Mouse (Mus musculus) E14TG2a.4 (cell line): ENCODE measurements around the gene Zc3h12a.

Source experiments
- H3K27me3 ChIP-seq: 2 replicates; pipeline ENCODE4 v1.6.1; 2014; ENCODE audit warnings: low read length, control low read depth; ENCODE audit not compliant: insufficient read depth
- H3K36me3 ChIP-seq: 2 replicates; pipeline ENCODE4 v1.6.1; 2014; ENCODE audit warnings: low read length, control low read depth; ENCODE audit not compliant: insufficient read depth
- H3K4me1 ChIP-seq: replicated peaks from 2 replicates; pipeline ENCODE4 v1.6.1; 2014; ENCODE audit warnings: low read depth, low read length, control low read depth
- H3K4me3 ChIP-seq: replicated peaks from 2 replicates; pipeline ENCODE4 v1.5.1; 2014; ENCODE audit warnings: mild to moderate bottlenecking, low read length
- H3K9me3 ChIP-seq: 2 replicates; pipeline ENCODE4 v1.6.1; 2014; ENCODE audit warnings: low read length, control low read depth
- CTCF ChIP-seq: conservative IDR thresholded peaks from 2 replicates; pipeline ENCODE4 v1.5.1; 2014; ENCODE audit warnings: low read length
- NANOG ChIP-seq: IDR thresholded peaks from 2 replicates; pipeline ENCODE4 v1.6.1; 2014; ENCODE audit warnings: borderline replicate concordance, low read length, mixed read lengths
- POU5F1 ChIP-seq: IDR thresholded peaks from 2 replicates; pipeline ENCODE4 v1.6.1; 2014; ENCODE audit warnings: low read length, borderline replicate concordance

Gene Zc3h12a

GRCm38 (mm10) chr4:125164861-125165260, 37.2 kb upstream of the Zc3h12a start:
- TF ChIP-seq POU5F1 = no peak
- no peak for TF ChIP-seq CTCF
- TF ChIP-seq NANOG = no peak
- Histone ChIP-seq H3K27me3 (peaks cover 10% of the 10 kb centered on the region; the same call in 1 of the 2 replicates), H3K36me3 (no peaks in the 10 kb centered on the region), H3K4me3 (peak overlapping the region; percentile 8; the same call in 1 of the 2 replicates), H3K9me3 (no peaks in the 10 kb centered on the region), H3K4me1 (peaks cover 85% of the 10 kb centered on the region)

GRCm38 (mm10) chr4:125162701-125163100, 35.1 kb upstream of the Zc3h12a start:
- no peaks in the 10 kb centered on the region for H3K36me3 ChIP-seq
- H3K9me3 ChIP-seq = peaks cover 5% of the 10 kb centered on the region; the same call in 1 of the 2 replicates
- H3K27me3 ChIP-seq = peaks cover 10% of the 10 kb centered on the region; the same call in 1 of the 2 replicates
- H3K4me1 ChIP-seq = peaks cover 86% of the 10 kb centered on the region
- TF ChIP-seq POU5F1 (no peak), CTCF (no peak), NANOG (no peak)
- H3K4me3 ChIP-seq = peak overlapping the region; percentile 52

- Histone ChIP-seq H3K9me3 (peaks cover 6% of the 10 kb centered on the region; the same call in 1 of the 2 replicates), H3K4me3 (no peak overlapping the region), H3K4me1 (peaks cover 74% of the 10 kb centered on the region), H3K27me3 (peaks cover 14% of the 10 kb centered on the region; the same call in 1 of the 2 replicates), H3K36me3 (no peaks in the 10 kb centered on the region)
- TF ChIP-seq NANOG = no peak
These were observed 33.8 kb upstream of the Zc3h12a start for GRCm38 (mm10) chr4:125161392-125161791.

- peaks cover 6% of the 10 kb centered on the region; the same call in 1 of the 2 replicates for H3K9me3 ChIP-seq
- TF ChIP-seq CTCF (no peak), POU5F1 (no peak), NANOG (no peak)
- 0 out of 2 replicates have a peak overlapping the region, but pooled peaks have one; percentile 35 for H3K4me3 ChIP-seq
- H3K36me3 ChIP-seq = no peaks in the 10 kb centered on the region
- H3K4me1 ChIP-seq = peaks cover 70% of the 10 kb centered on the region
- peaks cover 18% of the 10 kb centered on the region for H3K27me3 ChIP-seq
These were observed 33.3 kb upstream of the Zc3h12a start for GRCm38 (mm10) chr4:125160951-125161331.

GRCm38 (mm10) chr4:125160320-125160950, 32.8 kb upstream of the Zc3h12a start:
- H3K4me1 ChIP-seq = peaks cover 66% of the 10 kb centered on the region
- peak overlapping the region; percentile 35; the same call in 1 of the 2 replicates for H3K4me3 ChIP-seq
- peaks cover 18% of the 10 kb centered on the region for H3K27me3 ChIP-seq
- H3K36me3 ChIP-seq = no peaks in the 10 kb centered on the region
- peaks cover 6% of the 10 kb centered on the region; the same call in 1 of the 2 replicates for H3K9me3 ChIP-seq
- TF ChIP-seq CTCF (peak; percentile 63), POU5F1 (no peak), NANOG (no peak)

- H3K4me1 ChIP-seq = peaks cover 54% of the 10 kb centered on the region
- TF ChIP-seq NANOG = no peak
- 0 out of 2 replicates have a peak overlapping the region, but pooled peaks have one; percentile 26 for H3K4me3 ChIP-seq
These were observed 31.1 kb upstream of the Zc3h12a start for GRCm38 (mm10) chr4:125158581-125159317.

GRCm38 (mm10) chr4:125158081-125158480, 30.4 kb upstream of the Zc3h12a start:
- H3K27me3 ChIP-seq = peaks cover 8% of the 10 kb centered on the region
- H3K4me1 ChIP-seq = peaks cover 54% of the 10 kb centered on the region
- no peak for TF ChIP-seq NANOG
- TF ChIP-seq CTCF = no peak
- TF ChIP-seq POU5F1 = no peak
- H3K36me3 ChIP-seq = no peaks in the 10 kb centered on the region
- H3K9me3 ChIP-seq = peaks cover 6% of the 10 kb centered on the region; the same call in 1 of the 2 replicates
- H3K4me3 ChIP-seq = no peak overlapping the region

More at GRCm38 (mm10) chr4:125158581-125159317, 31.1 kb upstream of the Zc3h12a start:
- no peaks in the 10 kb centered on the region for H3K36me3 ChIP-seq
- H3K27me3 ChIP-seq = peaks cover 13% of the 10 kb centered on the region
- H3K9me3 ChIP-seq = peaks cover 6% of the 10 kb centered on the region; the same call in 1 of the 2 replicates

GRCm38 (mm10) chr4:125157322-125157721, 29.7 kb upstream of the Zc3h12a start:
- H3K27me3 ChIP-seq = peaks cover 8% of the 10 kb centered on the region
- H3K36me3 ChIP-seq = no peaks in the 10 kb centered on the region
- no peak overlapping the region for H3K4me3 ChIP-seq
- peaks cover 6% of the 10 kb centered on the region; the same call in 1 of the 2 replicates for H3K9me3 ChIP-seq
- H3K4me1 ChIP-seq = peaks cover 53% of the 10 kb centered on the region
- TF ChIP-seq POU5F1 (no peak), CTCF (no peak), NANOG (no peak)
